Mouse (Mus musculus) liver, adult 2 months (tissue): ENCODE data around the gene Meaf6.

Experiments used
- CTCF ChIP-seq: fragments of 200-500 bp; IDR thresholded peaks from 2 replicates; pipeline ENCODE4 v1.5.1; 2011; ENCODE audit warnings: low read depth, low read length, control low read depth
- POLR2A ChIP-seq: fragments of 200-500 bp; IDR thresholded peaks from 2 replicates; pipeline ENCODE4 v1.6.1; 2011; ENCODE audit warnings: low read length, control low read depth; ENCODE audit not compliant: insufficient read depth; ENCODE audit errors: extremely low read depth

DNA sequence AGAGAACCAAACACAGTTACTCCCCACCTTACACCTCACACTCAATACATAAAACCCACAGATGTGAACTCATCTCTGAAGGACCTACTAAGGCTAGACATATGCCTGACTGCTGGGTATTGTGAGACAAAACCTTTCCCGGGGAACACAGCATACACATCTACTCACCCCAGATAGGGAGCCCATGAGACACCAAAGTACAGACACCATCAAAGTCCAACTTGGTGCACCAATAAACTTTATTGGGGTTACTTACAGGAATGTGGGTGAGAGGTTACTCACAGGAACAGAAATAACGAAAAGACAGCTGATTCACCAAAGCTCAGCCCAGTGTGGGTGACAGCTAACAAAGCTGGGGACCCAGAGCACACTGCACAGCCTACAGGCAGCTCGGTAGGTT lies 72.4 kb downstream of the Meaf6 start:
- TF ChIP-seq CTCF (no peak), POLR2A (no peak)
